8 mouse cellular contexts compared by ENCODE assay signal in genomic region chr8:95150608-95151007, GRCm38 (mm10).
"Had no signal": no experiment of that assay in that cellular context is flagged by ENCODE, and none has a peak within 500 bp of the region (broad histone marks: within the 10 kb centered on the region; RNA-seq: fewer than 3 reads in every experiment).

No protein-coding gene starts in this region.

- DNase-seq: liver, postnatal 0 days; lung, adult 2 months; lung, postnatal 14 days; lung, postnatal 36 days; right cerebral cortex, postnatal 14 days; thymus, adult 2 months; thymus, postnatal 25 days; thymus, postnatal 4 days had no signal
